Mouse (Mus musculus) frontal cortex, postnatal 10 days (tissue): Measurements from ENCODE around the gene Tead3.
"Not testable (repeated sequence)": the region's sequence is repeated elsewhere in the genome, so short reads cannot be mapped to it uniquely, and the experiment has no call there.

Source experiments
- DNase-seq, 2 experiments: peaks; one replicate each; pipeline ENCODE4 v3.0.0; 2022; ENCODE audit warnings: low spot score in 2 of 2, mixed read lengths in 1 of 2

Tead3 gene

GRCm38 (mm10) chr17:28360531-28361277, 10.1 kb upstream of the Tead3 start:
- DNase-seq, result no peak

- DNase-seq, result not testable (repeated sequence)
Observed at GRCm38 (mm10) chr17:28358576-28359261, 8.1 kb upstream of the Tead3 start.

GRCm38 (mm10) chr17:28355871-28356270, 5.3 kb upstream of the Tead3 start:
- no peak for DNase-seq

GRCm38 (mm10) chr17:28352018-28352417, 1.4 kb upstream of the Tead3 start:
- no peak for DNase-seq

GRCm38 (mm10) chr17:28351353-28351890, 805 bp upstream of the Tead3 start:
- DNase-seq, result no peak

DNA sequence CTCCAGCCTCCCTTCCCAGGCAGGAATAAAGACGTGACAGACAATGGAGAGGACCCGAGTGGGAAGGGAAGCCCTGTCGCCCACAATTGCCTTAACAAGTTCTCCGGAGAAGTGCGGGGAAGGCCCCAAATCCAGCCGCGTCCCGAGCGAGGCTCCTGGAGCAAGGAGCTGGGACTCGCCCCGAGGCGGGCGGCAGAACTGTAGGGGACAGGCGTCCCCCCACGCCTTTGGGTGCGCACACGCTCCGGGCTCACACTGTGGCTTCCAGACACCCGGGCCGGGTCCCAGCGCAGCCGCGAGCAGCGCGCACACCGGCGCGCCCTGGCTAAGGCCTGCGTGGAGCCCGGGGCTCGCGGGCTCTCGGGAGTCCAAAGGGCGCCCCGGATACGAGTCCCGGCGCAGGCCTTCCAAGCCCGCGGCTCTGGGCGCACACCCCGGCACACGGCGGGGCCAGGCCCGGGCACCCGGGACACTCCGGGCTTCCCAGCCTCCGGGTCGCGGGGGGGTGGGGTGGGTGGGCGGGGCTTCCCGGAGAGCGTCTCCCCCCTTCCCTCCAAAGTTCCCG, 634 bp downstream of the Tead3 start:
- DNase-seq, result no peak

DNA sequence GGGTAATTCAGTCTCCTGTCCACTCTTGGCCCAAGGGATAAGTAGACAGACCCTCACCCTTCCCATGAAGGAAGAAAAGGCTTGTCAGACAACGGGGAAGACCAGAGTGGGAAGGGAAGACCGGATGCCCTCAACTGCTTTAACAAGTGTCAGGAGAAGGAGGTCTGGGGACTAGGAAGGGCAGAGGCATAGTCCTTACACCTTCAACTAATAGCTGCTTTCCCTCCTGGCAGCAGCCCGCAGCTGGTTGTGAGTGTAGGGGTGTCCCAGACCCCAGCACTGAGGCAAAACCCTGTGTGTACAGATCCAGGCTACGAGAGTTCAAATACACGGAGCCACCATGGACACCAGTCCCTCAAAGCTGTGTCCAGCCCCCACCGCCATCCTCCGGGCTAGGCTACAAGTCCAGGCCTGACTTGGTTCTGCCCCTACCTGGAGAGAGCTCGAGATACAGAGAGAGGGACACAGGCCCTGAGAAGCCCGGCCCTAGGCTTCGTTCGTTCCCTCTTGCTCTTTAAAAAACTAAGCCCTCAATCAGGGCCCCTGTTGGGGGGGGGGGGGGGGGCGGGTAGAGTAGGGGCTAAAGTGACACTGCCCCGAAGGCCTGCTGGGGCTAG, 1.2 kb downstream of the Tead3 start:
- DNase-seq, result no peak

- no peak for DNase-seq
Observed at GRCm38 (mm10) chr17:28348211-28348610, 2.4 kb downstream of the Tead3 start.

DNA sequence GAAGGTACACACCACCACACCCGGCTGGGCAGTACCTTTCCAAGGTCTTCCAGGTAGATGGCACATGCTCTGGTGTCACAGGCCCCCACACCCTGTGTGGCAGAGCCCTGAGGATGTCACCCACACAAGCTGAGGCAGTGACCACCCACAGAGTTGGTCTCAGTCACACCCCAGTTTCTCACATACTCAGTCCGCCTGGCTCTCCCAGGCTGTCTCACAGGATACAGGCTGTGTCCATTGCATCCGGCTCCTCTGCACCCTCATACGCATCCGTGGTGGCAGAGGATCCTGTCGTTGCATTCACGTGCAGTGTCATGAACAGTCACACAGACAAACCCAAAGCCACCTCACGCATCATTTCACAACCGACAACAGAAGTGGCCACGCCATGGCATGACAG, 3.3 kb downstream of the Tead3 start:
- DNase-seq, result no peak

GRCm38 (mm10) chr17:28345882-28346281, 4.7 kb downstream of the Tead3 start:
- no peak for DNase-seq

- no peak for DNase-seq
Observed at GRCm38 (mm10) chr17:28345271-28345721, 5.3 kb downstream of the Tead3 start.

- DNase-seq, result no peak
Observed at GRCm38 (mm10) chr17:28344670-28345069, 5.9 kb downstream of the Tead3 start.

- DNase-seq, result no peak
Observed at GRCm38 (mm10) chr17:28344050-28344607, 6.5 kb downstream of the Tead3 start.

DNA sequence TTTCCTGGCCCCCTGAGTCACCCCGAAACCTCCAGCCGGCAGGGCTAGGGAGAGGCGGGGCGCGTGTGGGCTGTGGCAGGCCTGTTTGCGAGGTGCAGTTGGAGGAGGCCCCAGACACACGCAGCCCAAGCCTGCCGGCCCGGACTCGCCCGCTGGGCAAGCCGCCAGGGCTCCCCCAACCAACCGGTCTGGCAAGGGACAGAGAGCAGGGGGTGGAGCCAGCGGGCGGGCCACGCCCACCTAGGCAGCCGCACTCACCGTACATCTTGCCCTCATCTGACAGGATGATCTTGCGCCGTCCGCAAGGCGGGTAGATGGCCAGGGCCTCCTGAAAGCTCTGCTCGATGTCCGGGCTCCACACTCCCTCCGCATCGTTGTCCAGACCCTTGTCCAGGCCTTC, 9.5 kb downstream of the Tead3 start:
- DNase-seq, result peak; percentile 72 to 77

- DNase-seq, result no peak
Observed at GRCm38 (mm10) chr17:28340578-28340977, 10.0 kb downstream of the Tead3 start.

GRCm38 (mm10) chr17:28337547-28337946, 13.1 kb downstream of the Tead3 start:
- no peak for DNase-seq

DNA sequence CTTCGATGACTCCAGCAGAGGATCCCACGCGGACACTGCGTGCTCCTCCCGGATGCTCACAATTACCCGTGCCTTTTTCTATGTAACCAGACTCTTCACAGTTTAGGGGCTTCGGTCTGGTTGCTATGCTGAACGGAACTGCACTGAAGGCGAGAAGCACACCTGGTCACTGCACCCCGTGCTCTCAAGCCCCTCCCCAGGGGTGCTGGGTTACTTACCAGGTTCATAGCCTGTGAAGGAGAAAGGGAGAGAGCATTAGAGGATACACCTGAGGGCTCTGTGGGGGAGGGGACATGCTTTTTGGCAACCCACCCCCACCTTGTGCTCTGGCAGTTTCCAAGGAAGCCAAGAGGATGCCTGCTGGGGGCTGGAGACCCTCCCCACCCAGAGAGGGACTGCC, 15.3 kb downstream of the Tead3 start:
- no peak for DNase-seq

DNA sequence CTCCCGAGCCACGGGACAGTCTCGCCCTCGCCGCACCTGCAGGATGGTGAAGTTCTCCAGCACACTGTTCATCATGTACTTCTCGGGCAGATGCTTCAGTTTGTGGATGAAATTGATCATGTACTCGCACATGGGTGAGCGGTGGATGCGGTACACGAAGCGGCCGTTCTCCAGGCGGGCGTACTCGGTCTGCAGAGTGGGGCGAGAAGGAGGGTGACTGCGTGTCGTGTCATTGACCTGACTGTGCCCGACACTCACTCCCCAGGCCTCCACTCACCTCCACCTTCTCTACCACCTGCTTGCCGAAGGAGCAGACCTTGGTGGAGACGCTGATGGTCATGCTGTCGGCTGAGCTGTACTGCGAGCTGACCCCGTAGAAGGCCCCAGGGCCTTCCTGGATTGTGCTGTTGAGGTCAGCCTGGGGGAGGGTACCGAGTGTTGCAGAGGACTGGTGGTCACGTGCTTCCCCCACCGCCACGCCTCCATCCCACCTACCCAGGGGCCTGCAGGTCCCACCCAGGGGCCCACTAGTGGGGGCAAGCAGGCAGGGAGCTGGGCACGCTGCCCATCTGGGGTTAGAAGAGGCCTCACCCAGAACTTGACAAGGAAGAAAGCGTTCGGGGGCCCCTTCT, 17.6 kb downstream of the Tead3 start:
- no peak for DNase-seq

DNA sequence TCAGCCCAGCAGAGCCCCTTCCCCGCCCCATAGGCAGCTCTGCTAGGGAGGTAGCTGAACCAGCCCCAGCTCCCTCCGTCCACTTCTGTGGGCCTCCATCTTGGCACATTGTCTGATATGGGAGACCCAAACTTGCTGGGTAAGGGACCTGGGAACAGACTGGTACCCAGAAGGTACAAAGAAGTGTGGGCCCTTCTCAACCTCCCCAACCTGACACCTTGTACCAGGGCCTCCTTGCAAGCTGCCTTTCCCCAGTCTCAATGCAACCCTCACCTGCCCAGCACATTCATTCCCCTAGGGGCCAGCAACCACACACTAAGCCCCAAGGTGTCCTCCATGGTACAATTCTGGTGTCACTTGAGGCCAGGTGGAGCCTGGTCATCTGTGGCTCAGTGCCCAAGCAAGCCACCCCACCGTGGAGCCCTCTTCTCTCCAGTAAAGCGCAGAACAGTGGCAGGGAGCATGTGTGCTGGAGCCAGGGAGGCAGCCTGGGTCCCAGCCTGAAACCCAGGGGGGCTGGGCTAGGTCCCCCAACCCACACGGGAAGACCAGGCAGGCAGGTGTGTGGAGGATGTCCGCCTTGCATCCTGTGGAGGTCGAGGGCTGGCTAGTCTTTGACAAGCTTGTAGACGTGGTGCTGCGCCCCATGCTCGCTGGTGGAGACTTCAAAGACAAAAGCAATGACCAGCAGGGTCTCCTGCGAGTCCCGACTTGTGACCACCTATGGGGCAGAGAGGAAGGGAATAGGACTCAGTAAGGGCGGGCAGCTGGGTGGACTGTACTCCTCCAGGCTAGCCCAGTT, 18.3 kb downstream of the Tead3 start:
- no peak for DNase-seq
